Mouse (Mus musculus): ENCODE measurements around the gene Fstl4. TPM values are rescaled to one million over a fixed set of nuclear protein-coding genes. Genes with fewer than 3 reads are reported as not detected.

Gene Fstl4
- polyA plus RNA-seq, 2 experiments, result 0.01 TPM; not detected in 1

DNA sequence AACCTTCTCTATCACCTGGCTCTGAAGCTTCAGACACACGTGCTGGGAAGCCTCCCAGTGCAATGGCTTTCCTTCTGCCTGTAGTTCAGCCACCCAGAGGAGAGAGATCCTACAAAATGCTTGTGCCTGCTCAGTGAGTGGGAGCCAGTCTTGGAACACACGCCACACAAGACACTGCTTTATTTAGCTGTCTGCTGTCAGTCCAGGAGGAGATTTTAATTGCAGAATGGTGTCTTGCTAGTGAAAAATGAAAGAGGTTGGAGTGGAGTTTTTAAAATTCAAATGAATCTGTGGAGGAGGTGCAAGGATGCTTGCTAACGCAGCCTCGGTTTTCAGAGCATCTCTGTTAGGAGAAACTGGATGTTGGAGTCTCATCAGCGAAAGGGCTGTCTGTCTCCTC, 29.9 kb downstream of the Fstl4 start:
- Histone ChIP-seq H3K4me1 (replicated peaks; ENCODE audit: control insufficient read depth in 2 of 2, insufficient read depth in 2 of 2, low read length in 1 of 2) (no peaks in the 10 kb centered on the region), H3K36me3 (replicated peaks; ENCODE audit: control insufficient read depth, insufficient read depth, low read depth) (no peaks in the 10 kb centered on the region), H3K27me3 (ENCODE audit: control insufficient read depth, insufficient read depth, low read length) (no peaks in the 10 kb centered on the region), H3K9ac (replicated peaks) (no peak overlapping the region), H3K4me3 (ENCODE audit: insufficient read depth in 1 of 2, low read depth in 2 of 2, low read length in 2 of 2) (no peak overlapping the region), H3K9me3 (ENCODE audit: control insufficient read depth, low read length) (no peaks in the 10 kb centered on the region), H3K4me2 (ENCODE audit: low read depth) (no peak overlapping the region), H3K27ac (no peak overlapping the region)
- ATAC-seq (ENCODE audit: insufficient read depth) (no peak), DNase-seq (ENCODE audit: low read depth in 3 of 3, low spot score in 3 of 3) (no peak)
- TF ChIP-seq CTCF (IDR thresholded peaks at IDR 0.05; ENCODE audit: low read depth) (no peak), EP300 (IDR thresholded peaks at IDR 0.05; ENCODE audit: low read depth) (no peak)
- 56% methylated on average over 5 of the region's 5 CpGs for WGBS (ENCODE audit: insufficient replicate concordance)

DNA sequence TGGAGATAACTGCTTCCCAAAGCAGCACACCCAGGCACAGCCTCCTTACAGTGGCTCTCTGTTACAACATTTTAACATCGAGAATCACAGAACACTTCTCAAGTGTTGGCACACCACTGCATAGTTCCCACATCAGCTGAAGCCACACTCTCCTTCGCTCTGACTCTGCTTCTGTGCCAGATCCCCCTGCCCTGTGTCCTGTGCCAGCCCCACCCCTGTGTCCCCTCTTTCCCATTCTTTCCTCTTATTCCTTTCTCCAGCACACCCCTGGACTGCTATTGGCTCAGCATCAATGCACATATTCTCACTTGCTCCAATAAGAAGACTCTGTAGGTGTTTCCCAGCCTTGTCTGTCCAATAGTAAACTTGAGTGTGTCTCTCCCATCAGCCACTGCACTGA, 45.1 kb downstream of the Fstl4 start:
- Histone ChIP-seq H3K27ac (no peak overlapping the region), H3K9ac (replicated peaks) (no peak overlapping the region), H3K9me3 (ENCODE audit: control insufficient read depth, low read length) (no peaks in the 10 kb centered on the region), H3K4me2 (ENCODE audit: low read depth) (no peak overlapping the region), H3K27me3 (ENCODE audit: control insufficient read depth, insufficient read depth, low read length) (no peaks in the 10 kb centered on the region), H3K36me3 (replicated peaks; ENCODE audit: control insufficient read depth, insufficient read depth, low read depth) (no peaks in the 10 kb centered on the region), H3K4me1 (replicated peaks; ENCODE audit: control insufficient read depth in 2 of 2, insufficient read depth in 2 of 2, low read length in 1 of 2) (no peaks in the 10 kb centered on the region), H3K4me3 (ENCODE audit: insufficient read depth in 1 of 2, low read depth in 2 of 2, low read length in 2 of 2) (no peak overlapping the region)
- ATAC-seq (ENCODE audit: insufficient read depth) (no peak), DNase-seq (ENCODE audit: low read depth in 3 of 3, low spot score in 3 of 3) (no peak)
- WGBS (ENCODE audit: insufficient replicate concordance), result 68% methylated on average over 2 of the region's 2 CpGs
- TF ChIP-seq EP300 (IDR thresholded peaks at IDR 0.05; ENCODE audit: low read depth) (no peak), CTCF (IDR thresholded peaks at IDR 0.05; ENCODE audit: low read depth) (no peak)

DNA sequence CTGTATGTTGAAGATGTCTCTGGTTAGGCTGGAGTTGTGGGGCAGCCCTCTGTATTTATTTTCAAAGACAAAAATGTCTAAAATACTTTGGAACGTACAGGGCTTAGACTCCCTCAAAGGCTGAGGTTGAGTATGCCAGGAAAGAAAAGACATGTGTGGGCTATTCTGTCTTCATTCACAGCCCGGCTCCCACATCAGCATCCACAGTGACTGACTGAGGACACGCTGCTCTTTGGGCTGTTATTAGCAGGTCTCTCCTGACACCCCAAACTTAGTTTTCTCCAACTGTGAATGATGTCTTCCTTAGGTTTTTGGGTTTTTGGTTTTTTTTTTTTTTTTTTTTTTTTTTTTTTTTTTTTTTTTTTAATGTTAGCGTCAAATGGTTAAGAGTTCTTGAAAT, 51.6 kb downstream of the Fstl4 start:
- DNase-seq (ENCODE audit: low read depth in 3 of 3, low spot score in 3 of 3), result no peak
- H3K9me3 ChIP-seq (ENCODE audit: control insufficient read depth, low read length), result no peaks in the 10 kb centered on the region
- TF ChIP-seq EP300 (IDR thresholded peaks at IDR 0.05; ENCODE audit: low read depth) (no peak), CTCF (IDR thresholded peaks at IDR 0.05; ENCODE audit: low read depth) (no peak)
- no peaks in the 10 kb centered on the region for H3K36me3 ChIP-seq (replicated peaks; ENCODE audit: control insufficient read depth, insufficient read depth, low read depth)
- no peak overlapping the region for H3K4me3 ChIP-seq (ENCODE audit: insufficient read depth in 1 of 2, low read depth in 2 of 2, low read length in 2 of 2)
- no peaks in the 10 kb centered on the region for H3K4me1 ChIP-seq (replicated peaks; ENCODE audit: control insufficient read depth in 2 of 2, insufficient read depth in 2 of 2, low read length in 1 of 2)
- ATAC-seq (ENCODE audit: insufficient read depth), result no peak
- H3K27me3 ChIP-seq (ENCODE audit: control insufficient read depth, insufficient read depth, low read length), result no peaks in the 10 kb centered on the region
- WGBS (ENCODE audit: insufficient replicate concordance), result 62% methylated on average over 4 of the region's 4 CpGs
- no peak overlapping the region for H3K9ac ChIP-seq (replicated peaks)
- no peak overlapping the region for H3K4me2 ChIP-seq (ENCODE audit: low read depth)
- H3K27ac ChIP-seq, result no peak overlapping the region

DNA sequence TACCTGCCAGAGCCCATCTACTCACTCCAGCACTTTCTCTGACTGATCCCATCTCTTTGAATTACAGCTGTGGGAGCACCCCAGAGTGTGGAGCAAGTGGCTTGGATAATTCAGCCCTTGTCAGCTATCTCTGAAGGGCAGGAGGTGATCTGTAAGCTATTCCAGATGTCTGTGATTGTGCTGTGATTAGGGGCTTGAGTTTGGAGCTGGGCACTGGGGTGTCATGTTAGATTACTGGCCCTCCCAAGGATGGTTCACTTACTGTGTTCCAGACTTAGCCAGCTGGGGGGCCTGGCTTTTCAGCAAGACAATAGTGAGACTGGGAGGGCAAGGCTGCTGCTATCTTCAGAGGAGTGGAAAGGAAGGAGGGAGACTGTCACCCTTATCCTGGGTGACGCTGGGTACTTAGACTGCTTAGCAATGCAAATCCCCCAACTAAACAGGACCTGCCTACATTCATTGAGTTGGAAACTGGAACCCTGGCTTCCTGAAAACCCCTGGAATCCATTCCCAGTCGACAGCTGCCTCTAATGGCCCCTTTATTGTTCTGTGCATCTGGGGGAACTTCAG, 56.0 kb downstream of the Fstl4 start:
- H3K9me3 ChIP-seq (ENCODE audit: control insufficient read depth, low read length), result no peaks in the 10 kb centered on the region
- no peaks in the 10 kb centered on the region for H3K36me3 ChIP-seq (replicated peaks; ENCODE audit: control insufficient read depth, insufficient read depth, low read depth)
- H3K4me2 ChIP-seq (ENCODE audit: low read depth), result no peak overlapping the region
- H3K27me3 ChIP-seq (ENCODE audit: control insufficient read depth, insufficient read depth, low read length), result no peaks in the 10 kb centered on the region
- ATAC-seq (ENCODE audit: insufficient read depth) (no peak), DNase-seq (ENCODE audit: low read depth in 3 of 3, low spot score in 3 of 3) (no peak)
- 13% methylated on average over 2 of the region's 2 CpGs for WGBS (ENCODE audit: insufficient replicate concordance)
- no peak overlapping the region for H3K27ac ChIP-seq
- no peak overlapping the region for H3K9ac ChIP-seq (replicated peaks)
- H3K4me3 ChIP-seq (ENCODE audit: insufficient read depth in 1 of 2, low read depth in 2 of 2, low read length in 2 of 2), result no peak overlapping the region
- no peaks in the 10 kb centered on the region for H3K4me1 ChIP-seq (replicated peaks; ENCODE audit: control insufficient read depth in 2 of 2, insufficient read depth in 2 of 2, low read length in 1 of 2)
- TF ChIP-seq EP300 (IDR thresholded peaks at IDR 0.05; ENCODE audit: low read depth), result no peak
- TF ChIP-seq CTCF (IDR thresholded peaks at IDR 0.05; ENCODE audit: low read depth), result no peak

DNA sequence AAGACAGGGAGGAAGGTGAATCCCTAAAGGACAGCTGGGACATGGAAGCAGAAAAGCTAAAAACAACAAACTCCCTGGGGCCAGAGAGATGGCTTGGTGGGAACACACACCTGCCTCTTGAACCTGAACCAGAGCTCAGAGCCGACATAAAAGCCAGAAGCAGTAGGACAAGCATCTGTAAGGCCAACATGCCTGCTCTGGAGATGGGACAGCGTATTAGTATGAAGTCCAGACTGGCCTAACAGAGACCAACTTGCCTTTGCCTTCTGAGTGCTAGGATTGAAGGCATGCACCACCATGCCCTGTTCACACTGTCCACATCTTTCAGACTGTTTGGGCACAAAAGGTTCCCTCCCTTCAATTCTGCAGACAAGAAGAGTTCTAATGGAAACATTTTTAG, 62.2 kb downstream of the Fstl4 start:
- Histone ChIP-seq H3K27ac (no peak overlapping the region), H3K4me2 (ENCODE audit: low read depth) (no peak overlapping the region), H3K27me3 (ENCODE audit: control insufficient read depth, insufficient read depth, low read length) (no peaks in the 10 kb centered on the region), H3K4me1 (replicated peaks; ENCODE audit: control insufficient read depth in 2 of 2, insufficient read depth in 2 of 2, low read length in 1 of 2) (no peaks in the 10 kb centered on the region), H3K9ac (replicated peaks) (no peak overlapping the region), H3K36me3 (replicated peaks; ENCODE audit: control insufficient read depth, insufficient read depth, low read depth) (no peaks in the 10 kb centered on the region), H3K9me3 (ENCODE audit: control insufficient read depth, low read length) (no peaks in the 10 kb centered on the region), H3K4me3 (ENCODE audit: insufficient read depth in 1 of 2, low read depth in 2 of 2, low read length in 2 of 2) (no peak overlapping the region)
- ATAC-seq (ENCODE audit: insufficient read depth), result no peak
- 57% methylated on average over 2 of the region's 2 CpGs for WGBS (ENCODE audit: insufficient replicate concordance)
- TF ChIP-seq CTCF (IDR thresholded peaks at IDR 0.05; ENCODE audit: low read depth), result no peak
- DNase-seq (ENCODE audit: low read depth in 3 of 3, low spot score in 3 of 3), result no peak

Data from liver, embryonic 14.5 days (tissue).